ENCODE assay signal across 8 mouse cellular contexts in genomic region chr7:141392552-141393222, GRCm38 (mm10). TPM values are rescaled to one million over a fixed set of nuclear protein-coding genes. Genes with fewer than 3 reads are reported as not detected.
DNase-seq lines count a peak whose midpoint lies in the region; ATAC-seq lines count a peak whose summit lies in the region.

No protein-coding gene starts in this region.

- peak overlapping the region; percentile 56 for H3K9ac ChIP-seq in kidney, embryonic 15.5 days
- H3K9ac ChIP-seq in hindbrain, embryonic 14.5 days = peak overlapping the region; percentile 87

- peak overlapping the region; percentile 78 for H3K4me3 ChIP-seq in kidney, embryonic 15.5 days (replicated peaks)
- peak overlapping the region; percentile 55 for H3K4me3 ChIP-seq in hindbrain, embryonic 14.5 days (replicated peaks; ENCODE audit: low read length)

- H3K27ac ChIP-seq in kidney, embryonic 15.5 days = peak overlapping the region; percentile 89
- peak overlapping the region; percentile 73; the same call in 1 of the 2 replicates for H3K27ac ChIP-seq in hindbrain, embryonic 14.5 days

- H3K36me3 ChIP-seq in kidney, embryonic 15.5 days = peaks cover 19% of the 10 kb centered on the region
- peaks cover 21% of the 10 kb centered on the region for H3K36me3 ChIP-seq in hindbrain, embryonic 14.5 days (replicated peaks; ENCODE audit: control insufficient read depth, insufficient read depth)

- no peak for DNase-seq in kidney, postnatal 36 days
- peak; percentile 88 for DNase-seq in c-Kit-negative CD71-positive TER-119-positive erythroid progenitor cells, embryonic 14.5 days (ENCODE audit: low read depth, low spot score)
- no peak for DNase-seq in hindbrain, embryonic 14.5 days (ENCODE audit: low spot score)
- DNase-seq in layer of hippocampus, postnatal 10 days (ENCODE audit: low spot score in 2 of 2) = no peak
- DNase-seq in B cell, adult 2 months = no peak
- no peak for DNase-seq in urinary bladder, postnatal 14 days (ENCODE audit: low spot score)

- H3K27me3 ChIP-seq in kidney, embryonic 15.5 days = 0 out of 2 replicates have a peak, but pooled peaks cover 5% of the 10 kb centered on the region
- H3K27me3 ChIP-seq in hindbrain, embryonic 14.5 days (ENCODE audit: control insufficient read depth, insufficient read depth, low read length) = no peaks in the 10 kb centered on the region

- H3K4me1 ChIP-seq in kidney, embryonic 15.5 days = peaks cover 22% of the 10 kb centered on the region
- H3K4me1 ChIP-seq in hindbrain, embryonic 14.5 days (replicated peaks; ENCODE audit: control insufficient read depth, insufficient read depth, low read length) = peaks cover 12% of the 10 kb centered on the region

- H3K9me3 ChIP-seq in kidney, embryonic 15.5 days (replicated peaks) = no peaks in the 10 kb centered on the region
- no peaks in the 10 kb centered on the region for H3K9me3 ChIP-seq in hindbrain, embryonic 14.5 days (ENCODE audit: control insufficient read depth, low read length)

- peak overlapping the region; percentile 94 for H3K4me2 ChIP-seq in kidney, embryonic 15.5 days
- H3K4me2 ChIP-seq in hindbrain, embryonic 14.5 days (replicated peaks) = peak overlapping the region; percentile 95

- no peak for ATAC-seq in kidney, embryonic 15.5 days (replicated peaks; ENCODE audit: low FRiP score)
- ATAC-seq in hindbrain, embryonic 14.5 days (ENCODE audit: low FRiP score) = no peak
- peak; percentile 43 for ATAC-seq in megakaryocyte-erythroid progenitor cell, adult 5-6 weeks (replicated peaks; ENCODE audit: low FRiP score, low TSS enrichment, poor library complexity, severe bottlenecking)

- 35% methylated on average over 9 of the region's 9 CpGs for WGBS in kidney, embryonic 15.5 days
- WGBS in hindbrain, embryonic 14.5 days = 26% methylated on average over 9 of the region's 9 CpGs

RNA-seq across cellular contexts. Expression of gene Taldo1, which starts 0.7 kb away (rescaled TPM):
- 340 and 353 TPM in 2 replicates for polyA plus RNA-seq in kidney, embryonic 15.5 days (2015; fragmentation: Nextera tagmentation; extraction: Ambion mirVana)
- polyA plus RNA-seq in hindbrain, embryonic 14.5 days (2014; fragmentation: Nextera tagmentation; extraction: Ambion mirVana) = 271 and 278 TPM in 2 replicates
- 327 and 353 TPM in 2 replicates for total RNA-seq in megakaryocyte-erythroid progenitor cell, adult 5-6 weeks (2014; fragmentation: Nextera tagmentation)
- total RNA-seq in megakaryocyte-erythroid progenitor cell, adult 5-6 weeks (2017) = 401 and 451 TPM in 2 replicates
- total RNA-seq in layer of hippocampus, postnatal 10 days (2021) = 100 to 1,000 TPM; 115 to 126 TPM

RNA-seq across cellular contexts. Expression of gene Gatd1, which starts 21.2 kb away (rescaled TPM):
- polyA plus RNA-seq in kidney, embryonic 15.5 days (2015; fragmentation: Nextera tagmentation; extraction: Ambion mirVana) = 61.5 and 61.8 TPM in 2 replicates
- polyA plus RNA-seq in hindbrain, embryonic 14.5 days (2014; fragmentation: Nextera tagmentation; extraction: Ambion mirVana) = 36.9 and 43.4 TPM in 2 replicates
- 26.8 and 33.7 TPM in 2 replicates for total RNA-seq in megakaryocyte-erythroid progenitor cell, adult 5-6 weeks (2014; fragmentation: Nextera tagmentation)
- total RNA-seq in megakaryocyte-erythroid progenitor cell, adult 5-6 weeks (2017) = 10.9 and 13.9 TPM in 2 replicates
- 10 to 100 TPM; 34.4 to 39.3 TPM for total RNA-seq in layer of hippocampus, postnatal 10 days (2021)

RNA-seq across cellular contexts. Expression of gene Cend1, which starts 36.6 kb away (rescaled TPM):
- polyA plus RNA-seq in kidney, embryonic 15.5 days (2015; fragmentation: Nextera tagmentation; extraction: Ambion mirVana) = 2.6 and 3.4 TPM in 2 replicates
- polyA plus RNA-seq in hindbrain, embryonic 14.5 days (2014; fragmentation: Nextera tagmentation; extraction: Ambion mirVana) = 46.9 and 50.3 TPM in 2 replicates
- total RNA-seq in megakaryocyte-erythroid progenitor cell, adult 5-6 weeks (2014; fragmentation: Nextera tagmentation) = not detected in 2 replicates
- not detected in 2 replicates for total RNA-seq in megakaryocyte-erythroid progenitor cell, adult 5-6 weeks (2017)
- total RNA-seq in layer of hippocampus, postnatal 10 days (2021) = 100 to 1,000 TPM; 259 to 281 TPM

RNA-seq across cellular contexts. Expression of gene Slc25a22, which starts 45.0 kb away (rescaled TPM):
- 27.6 and 34.0 TPM in 2 replicates for polyA plus RNA-seq in kidney, embryonic 15.5 days (2015; fragmentation: Nextera tagmentation; extraction: Ambion mirVana)
- polyA plus RNA-seq in hindbrain, embryonic 14.5 days (2014; fragmentation: Nextera tagmentation; extraction: Ambion mirVana) = 73.0 and 81.4 TPM in 2 replicates
- 25.9 and 45.2 TPM in 2 replicates for total RNA-seq in megakaryocyte-erythroid progenitor cell, adult 5-6 weeks (2014; fragmentation: Nextera tagmentation)
- total RNA-seq in megakaryocyte-erythroid progenitor cell, adult 5-6 weeks (2017) = 3.4 and 6.7 TPM in 2 replicates
- 100 to 1,000 TPM; 281 to 341 TPM for total RNA-seq in layer of hippocampus, postnatal 10 days (2021)

RNA-seq across cellular contexts. Expression of gene Pidd1, which starts 51.1 kb away (rescaled TPM):
- polyA plus RNA-seq in kidney, embryonic 15.5 days (2015; fragmentation: Nextera tagmentation; extraction: Ambion mirVana) = 10.5 and 12.6 TPM in 2 replicates
- 3.1 and 4.2 TPM in 2 replicates for polyA plus RNA-seq in hindbrain, embryonic 14.5 days (2014; fragmentation: Nextera tagmentation; extraction: Ambion mirVana)
- 46.5 and 64.8 TPM in 2 replicates for total RNA-seq in megakaryocyte-erythroid progenitor cell, adult 5-6 weeks (2014; fragmentation: Nextera tagmentation)
- total RNA-seq in megakaryocyte-erythroid progenitor cell, adult 5-6 weeks (2017) = 7.5 and 14.3 TPM in 2 replicates
- 1 to 10 TPM; 2.1 to 3.8 TPM for total RNA-seq in layer of hippocampus, postnatal 10 days (2021)

Comparison
In these comparisons a context has a peak if more than half of its experiments do, and no peak if none do; other contexts are left out.
1. RNA of gene Cend1, which starts 36.6 kb away (total RNA-seq): 259 to 281 TPM in layer of hippocampus, postnatal 10 days; not detected in megakaryocyte-erythroid progenitor cell, adult 5-6 weeks; every median in the first group is over 100 times any median in the second.